Mouse (Mus musculus): ENCODE measurements around the gene Trim3. TPM values are rescaled to one million over a fixed set of nuclear protein-coding genes. Genes with fewer than 3 reads are reported as not detected.

Gene Trim3
- polyA plus RNA-seq, 1 experiment from 2014 or later: 85.5 TPM

- WGBS: 91% methylated on average over 2 of the region's 2 CpGs
- no peak for DNase-seq (ENCODE audit: low spot score)
- H3K27ac ChIP-seq: no peak overlapping the region
These were observed 2.4 kb upstream of the Trim3 start for GRCm38 (mm10) chr7:105635726-105636125.

GRCm38 (mm10) chr7:105634272-105634920 is 1.0 kb upstream of the Trim3 start:
- H3K4me3 ChIP-seq (replicated peaks; ENCODE audit: low read length): peak overlapping the region; percentile 97
- H3K27ac ChIP-seq: peak overlapping the region; percentile 93
- H3K4me1 ChIP-seq (replicated peaks; ENCODE audit: control insufficient read depth, insufficient read depth, low read length): peaks cover 35% of the 10 kb centered on the region
- no peaks in the 10 kb centered on the region for H3K27me3 ChIP-seq (ENCODE audit: control insufficient read depth, insufficient read depth, low read length)
- H3K9me3 ChIP-seq (ENCODE audit: control insufficient read depth, low read length): no peaks in the 10 kb centered on the region
- H3K4me2 ChIP-seq (replicated peaks): peak overlapping the region; percentile 88
- no peak for ATAC-seq (ENCODE audit: low FRiP score)
- peak overlapping the region; percentile 94 for H3K9ac ChIP-seq
- 52% methylated on average over 9 of the region's 9 CpGs for WGBS
- no peak for DNase-seq (ENCODE audit: low spot score)
- peaks cover 19% of the 10 kb centered on the region for H3K36me3 ChIP-seq (replicated peaks; ENCODE audit: control insufficient read depth, insufficient read depth)

More at GRCm38 (mm10) chr7:105635726-105636125, 2.4 kb upstream of the Trim3 start:
- Histone ChIP-seq H3K36me3 (replicated peaks; ENCODE audit: control insufficient read depth, insufficient read depth) (peaks cover 19% of the 10 kb centered on the region), H3K9ac (0 out of 2 replicates have a peak overlapping the region, but pooled peaks have one; percentile 9), H3K4me1 (replicated peaks; ENCODE audit: control insufficient read depth, insufficient read depth, low read length) (peaks cover 38% of the 10 kb centered on the region), H3K27me3 (ENCODE audit: control insufficient read depth, insufficient read depth, low read length) (no peaks in the 10 kb centered on the region), H3K4me3 (replicated peaks; ENCODE audit: low read length) (no peak overlapping the region), H3K9me3 (ENCODE audit: control insufficient read depth, low read length) (no peaks in the 10 kb centered on the region), H3K4me2 (replicated peaks) (no peak overlapping the region)
- no peak for ATAC-seq (ENCODE audit: low FRiP score)

- peaks cover 38% of the 10 kb centered on the region for H3K4me1 ChIP-seq (replicated peaks; ENCODE audit: control insufficient read depth, insufficient read depth, low read length)
- peak overlapping the region; percentile 94 for H3K9ac ChIP-seq
- DNase-seq (ENCODE audit: low spot score) (no peak), ATAC-seq (ENCODE audit: low FRiP score) (no peak)
- no peaks in the 10 kb centered on the region for H3K27me3 ChIP-seq (ENCODE audit: control insufficient read depth, insufficient read depth, low read length)
- H3K27ac ChIP-seq: peak overlapping the region; percentile 93
- peak overlapping the region; percentile 88 for H3K4me2 ChIP-seq (replicated peaks)
- H3K36me3 ChIP-seq (replicated peaks; ENCODE audit: control insufficient read depth, insufficient read depth): peaks cover 19% of the 10 kb centered on the region
- peak overlapping the region; percentile 97 for H3K4me3 ChIP-seq (replicated peaks; ENCODE audit: low read length)
- no peaks in the 10 kb centered on the region for H3K9me3 ChIP-seq (ENCODE audit: control insufficient read depth, low read length)
- WGBS: 6% methylated on average over 10 of the region's 10 CpGs
These were observed 397 bp upstream of the Trim3 start for GRCm38 (mm10) chr7:105633801-105634135.

- H3K4me1 ChIP-seq (replicated peaks; ENCODE audit: control insufficient read depth, insufficient read depth, low read length): peaks cover 45% of the 10 kb centered on the region
- peak overlapping the region; percentile 88 for H3K4me2 ChIP-seq (replicated peaks)
- WGBS: 16% methylated on average over 4 of the region's 4 CpGs
These were observed 809 bp downstream of the Trim3 start for GRCm38 (mm10) chr7:105632551-105632972.

GRCm38 (mm10) chr7:105628633-105629032 is 4.7 kb downstream of the Trim3 start:
- WGBS: 23% methylated on average over 3 of the region's 3 CpGs
- no peaks in the 10 kb centered on the region for H3K9me3 ChIP-seq (ENCODE audit: control insufficient read depth, low read length)
- H3K36me3 ChIP-seq (replicated peaks; ENCODE audit: control insufficient read depth, insufficient read depth): peaks cover 20% of the 10 kb centered on the region
- H3K4me3 ChIP-seq (replicated peaks; ENCODE audit: low read length): no peak overlapping the region
- H3K9ac ChIP-seq: no peak overlapping the region
- DNase-seq (ENCODE audit: low spot score) (peak; percentile 63), ATAC-seq (ENCODE audit: low FRiP score) (no peak; the same call in 1 of the 2 replicates)
- no peak overlapping the region for H3K4me2 ChIP-seq (replicated peaks)
- H3K27me3 ChIP-seq (ENCODE audit: control insufficient read depth, insufficient read depth, low read length): no peaks in the 10 kb centered on the region
- peaks cover 33% of the 10 kb centered on the region for H3K4me1 ChIP-seq (replicated peaks; ENCODE audit: control insufficient read depth, insufficient read depth, low read length)
- peak overlapping the region; percentile 45; the same call in 1 of the 2 replicates for H3K27ac ChIP-seq

More at GRCm38 (mm10) chr7:105632551-105632972, 809 bp downstream of the Trim3 start:
- Histone ChIP-seq H3K4me3 (replicated peaks; ENCODE audit: low read length) (peak overlapping the region; percentile 97), H3K36me3 (replicated peaks; ENCODE audit: control insufficient read depth, insufficient read depth) (peaks cover 18% of the 10 kb centered on the region), H3K27ac (peak overlapping the region; percentile 93), H3K27me3 (ENCODE audit: control insufficient read depth, insufficient read depth, low read length) (no peaks in the 10 kb centered on the region), H3K9ac (peak overlapping the region; percentile 94), H3K9me3 (ENCODE audit: control insufficient read depth, low read length) (no peaks in the 10 kb centered on the region)
- DNase-seq (ENCODE audit: low spot score) (no peak), ATAC-seq (ENCODE audit: low FRiP score) (peak; percentile 11)

- peaks cover 52% of the 10 kb centered on the region for H3K36me3 ChIP-seq (replicated peaks; ENCODE audit: control insufficient read depth, insufficient read depth)
- H3K4me2 ChIP-seq (replicated peaks): no peak overlapping the region
- no peak overlapping the region for H3K9ac ChIP-seq
- no peaks in the 10 kb centered on the region for H3K27me3 ChIP-seq (ENCODE audit: control insufficient read depth, insufficient read depth, low read length)
- WGBS: 73% methylated on average over 6 of the region's 6 CpGs
- no peak overlapping the region for H3K4me3 ChIP-seq (replicated peaks; ENCODE audit: low read length)
- peaks cover 15% of the 10 kb centered on the region for H3K4me1 ChIP-seq (replicated peaks; ENCODE audit: control insufficient read depth, insufficient read depth, low read length)
- H3K9me3 ChIP-seq (ENCODE audit: control insufficient read depth, low read length): no peaks in the 10 kb centered on the region
- no peak overlapping the region for H3K27ac ChIP-seq
- ATAC-seq (ENCODE audit: low FRiP score) (no peak), DNase-seq (ENCODE audit: low spot score) (no peak)
These were observed 8.0 kb downstream of the Trim3 start for GRCm38 (mm10) chr7:105625397-105625796.

GRCm38 (mm10) chr7:105621646-105622292 is 11.6 kb downstream of the Trim3 start:
- no peaks in the 10 kb centered on the region for H3K4me1 ChIP-seq (replicated peaks; ENCODE audit: control insufficient read depth, insufficient read depth, low read length)
- ATAC-seq (ENCODE audit: low FRiP score): no peak
- no peaks in the 10 kb centered on the region for H3K27me3 ChIP-seq (ENCODE audit: control insufficient read depth, insufficient read depth, low read length)
- H3K27ac ChIP-seq: no peak overlapping the region
- DNase-seq (ENCODE audit: low spot score): no peak
- peaks cover 87% of the 10 kb centered on the region for H3K36me3 ChIP-seq (replicated peaks; ENCODE audit: control insufficient read depth, insufficient read depth)
- no peaks in the 10 kb centered on the region for H3K9me3 ChIP-seq (ENCODE audit: control insufficient read depth, low read length)
- 87% methylated on average over 8 of the region's 8 CpGs for WGBS
- H3K4me3 ChIP-seq (replicated peaks; ENCODE audit: low read length): no peak overlapping the region
- H3K4me2 ChIP-seq (replicated peaks): no peak overlapping the region
- no peak overlapping the region for H3K9ac ChIP-seq

GRCm38 (mm10) chr7:105621053-105621452 is 12.3 kb downstream of the Trim3 start:
- DNase-seq (ENCODE audit: low spot score): no peak
- Histone ChIP-seq H3K27me3 (ENCODE audit: control insufficient read depth, insufficient read depth, low read length) (no peaks in the 10 kb centered on the region), H3K4me2 (replicated peaks) (no peak overlapping the region), H3K27ac (no peak overlapping the region), H3K4me3 (replicated peaks; ENCODE audit: low read length) (no peak overlapping the region), H3K36me3 (replicated peaks; ENCODE audit: control insufficient read depth, insufficient read depth) (peaks cover 95% of the 10 kb centered on the region), H3K9ac (no peak overlapping the region), H3K9me3 (ENCODE audit: control insufficient read depth, low read length) (no peaks in the 10 kb centered on the region), H3K4me1 (replicated peaks; ENCODE audit: control insufficient read depth, insufficient read depth, low read length) (no peaks in the 10 kb centered on the region)
- 80% methylated on average over 4 of the region's 4 CpGs for WGBS
- ATAC-seq (ENCODE audit: low FRiP score): no peak

GRCm38 (mm10) chr7:105619701-105620100 is 13.7 kb downstream of the Trim3 start:
- 87% methylated on average over 3 of the region's 3 CpGs for WGBS
- ATAC-seq (ENCODE audit: low FRiP score): no peak
- Histone ChIP-seq H3K9me3 (ENCODE audit: control insufficient read depth, low read length) (no peaks in the 10 kb centered on the region), H3K36me3 (replicated peaks; ENCODE audit: control insufficient read depth, insufficient read depth) (peaks cover 99% of the 10 kb centered on the region), H3K4me3 (replicated peaks; ENCODE audit: low read length) (no peak overlapping the region), H3K27me3 (ENCODE audit: control insufficient read depth, insufficient read depth, low read length) (no peaks in the 10 kb centered on the region), H3K27ac (no peak overlapping the region), H3K4me1 (replicated peaks; ENCODE audit: control insufficient read depth, insufficient read depth, low read length) (no peaks in the 10 kb centered on the region), H3K9ac (no peak overlapping the region), H3K4me2 (replicated peaks) (no peak overlapping the region)
- DNase-seq (ENCODE audit: low spot score): no peak
